Mouse (Mus musculus) bone marrow, adult 2 months (tissue): ENCODE data around the gene Aff4. TPM values are rescaled to one million over a fixed set of nuclear protein-coding genes. Genes with fewer than 3 reads are reported as not detected.

Experiments used
- H3K27ac ChIP-seq: fragments of 200-500 bp; 2 replicates; pipeline ENCODE4 v1.5.1; 2012; ENCODE audit warnings: low read depth, mild to moderate bottlenecking, control low read depth, inconsistent platforms, low read length; ENCODE audit not compliant: control insufficient read depth, poor library complexity, insufficient read depth
- H3K4me1 ChIP-seq: fragments of 200-500 bp; 2 replicates; pipeline ENCODE4 v1.6.1; 2011; ENCODE audit warnings: low read length; ENCODE audit not compliant: control insufficient read depth, insufficient read depth
- H3K4me3 ChIP-seq: fragments of 200-500 bp; replicated peaks from 2 replicates; pipeline ENCODE3; 2011; ENCODE audit warnings: mild to moderate bottlenecking, low read depth, low read length, control low read depth; ENCODE audit not compliant: control insufficient read depth
- CTCF ChIP-seq: fragments of 200-500 bp; IDR thresholded peaks from 2 replicates; pipeline ENCODE4 v1.5.1; 2011; ENCODE audit warnings: low read length, control low read depth; ENCODE audit not compliant: control insufficient read depth, insufficient read depth
- POLR2A ChIP-seq: fragments of 200-500 bp; IDR thresholded peaks from 2 replicates; pipeline ENCODE4 v1.6.1; 2011; ENCODE audit warnings: low read depth, mild to moderate bottlenecking, control low read depth, low read length, borderline replicate concordance; ENCODE audit not compliant: control insufficient read depth
- WGBS: fragments of 180-500 bp; shearing (Covaris S2); methylation state at CpG from one replicate; pipeline ENCODE4 v1.1.7; 2018; 5-methylcytosine and 5-hydroxymethylcytosine counted together
- polyA plus RNA-seq: library from polyadenylated mRNA; stranded (reverse); fragments of >200 nt; gene quantifications from 2 replicates; pipeline ENCODE4 v1.2.4, GENCODE M21; 2011; ENCODE audit warnings: low replicate concordance; ENCODE audit not compliant: missing spikeins, insufficient read depth, insufficient read length

Gene Aff4
- polyA plus RNA-seq, 1 experiment: 36.2 TPM

DNA sequence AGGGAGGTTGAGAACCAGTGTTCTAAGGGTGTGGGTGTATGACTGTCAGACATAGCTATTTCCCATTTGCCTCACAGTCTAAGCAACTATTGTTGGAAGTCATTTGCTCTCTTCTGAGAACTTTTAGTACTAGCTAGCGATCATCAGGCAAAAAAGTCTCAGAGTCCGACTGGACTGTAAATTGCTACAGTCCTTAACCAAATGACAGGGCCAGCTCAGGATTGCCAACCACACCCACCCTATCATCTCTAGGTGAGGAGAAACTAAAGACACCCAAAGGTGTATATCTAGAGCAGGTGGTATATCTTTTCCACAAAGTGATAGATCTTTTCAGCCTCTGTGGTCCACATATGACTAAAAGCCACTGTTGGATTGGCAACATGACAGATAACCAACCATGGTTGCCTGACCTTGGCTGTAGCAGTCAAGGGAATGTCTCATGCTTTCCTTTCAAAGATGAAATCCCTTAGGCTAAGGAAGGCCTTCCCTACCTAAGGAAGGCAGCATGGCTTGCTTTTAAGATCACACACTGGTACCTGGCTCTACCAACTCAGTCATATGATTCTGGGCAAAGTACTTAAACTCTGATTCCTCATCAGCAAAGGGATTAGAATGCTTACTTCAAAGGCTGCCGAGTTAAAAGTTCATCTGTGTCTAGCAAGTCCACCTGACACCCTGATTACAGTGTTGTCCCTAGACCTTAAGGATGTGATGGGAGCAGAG lies 77.5 kb downstream of the Aff4 start:
- TF ChIP-seq POLR2A (no peak), CTCF (no peak)
- no peak overlapping the region for H3K27ac ChIP-seq
- peaks cover 4% of the 10 kb centered on the region for H3K4me1 ChIP-seq
- WGBS: 84% methylated on average over 3 of the region's 3 CpGs
- H3K4me3 ChIP-seq: no peak overlapping the region

DNA sequence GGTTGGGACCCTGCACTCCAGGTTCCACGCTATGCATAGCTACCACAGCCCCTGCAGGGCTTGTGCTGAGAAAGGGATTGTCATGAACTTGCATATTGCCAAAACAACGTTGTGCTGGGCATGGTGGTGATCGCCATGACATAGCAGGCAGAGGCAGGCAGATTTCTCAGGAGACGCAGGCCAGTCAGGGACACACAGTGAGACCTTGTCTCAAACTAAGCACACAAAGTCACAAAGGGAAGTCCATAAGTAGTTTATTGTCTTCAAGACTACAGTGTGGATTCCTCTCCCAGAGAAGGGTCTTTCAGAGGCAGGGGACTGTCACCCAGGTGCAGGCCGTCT lies 78.1 kb downstream of the Aff4 start:
- Histone ChIP-seq H3K4me1 (peaks cover 4% of the 10 kb centered on the region), H3K27ac (no peak overlapping the region), H3K4me3 (no peak overlapping the region)
- TF ChIP-seq POLR2A (no peak), CTCF (no peak)
- 93% methylated on average over 5 of the region's 5 CpGs for WGBS

DNA sequence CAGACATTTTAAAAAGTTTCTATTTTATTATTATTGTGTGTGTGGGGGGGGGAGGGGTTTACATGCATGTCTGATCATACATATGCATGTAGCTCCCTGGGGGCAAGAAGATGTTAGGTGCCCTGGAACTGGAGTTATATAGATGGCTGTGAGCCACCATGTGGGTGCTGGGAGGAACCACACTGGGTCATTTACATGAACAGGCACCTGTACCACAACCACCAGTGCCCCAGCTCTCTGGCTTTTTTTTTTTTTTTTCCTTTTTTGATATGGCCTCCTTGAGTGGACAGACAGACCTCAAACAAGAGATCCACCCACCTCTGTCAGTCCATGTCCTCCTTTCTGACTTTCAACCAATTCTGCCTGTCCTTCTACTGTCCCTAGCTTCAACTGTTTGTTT lies 78.5 kb downstream of the Aff4 start:
- no peak overlapping the region for H3K4me3 ChIP-seq
- TF ChIP-seq CTCF (no peak), POLR2A (no peak)
- peaks cover 4% of the 10 kb centered on the region for H3K4me1 ChIP-seq
- H3K27ac ChIP-seq: no peak overlapping the region

DNA sequence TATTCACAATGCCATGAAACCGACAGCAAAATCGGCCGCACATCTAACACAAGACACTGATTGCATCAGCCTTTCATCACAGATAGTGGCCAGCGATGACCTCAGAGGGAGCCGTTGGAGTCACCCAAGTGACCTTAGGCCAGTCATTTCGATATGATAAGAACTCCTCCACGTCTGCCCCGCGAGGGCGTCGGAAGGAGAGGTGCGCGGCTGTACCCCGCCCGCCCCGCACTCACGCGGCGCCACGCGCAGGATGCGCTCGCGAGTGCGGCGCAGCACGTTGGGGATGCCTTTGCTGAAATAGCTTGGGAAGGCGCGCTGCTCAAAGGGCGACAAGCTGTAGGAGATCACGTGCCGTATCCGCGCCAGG lies 79.7 kb downstream of the Aff4 start:
- Histone ChIP-seq H3K27ac (peak overlapping the region; percentile 85), H3K4me1 (peaks cover 4% of the 10 kb centered on the region), H3K4me3 (peak overlapping the region; percentile 98)
- WGBS: under 1% methylated on average over 34 of the region's 34 CpGs
- TF ChIP-seq POLR2A: no peak

DNA sequence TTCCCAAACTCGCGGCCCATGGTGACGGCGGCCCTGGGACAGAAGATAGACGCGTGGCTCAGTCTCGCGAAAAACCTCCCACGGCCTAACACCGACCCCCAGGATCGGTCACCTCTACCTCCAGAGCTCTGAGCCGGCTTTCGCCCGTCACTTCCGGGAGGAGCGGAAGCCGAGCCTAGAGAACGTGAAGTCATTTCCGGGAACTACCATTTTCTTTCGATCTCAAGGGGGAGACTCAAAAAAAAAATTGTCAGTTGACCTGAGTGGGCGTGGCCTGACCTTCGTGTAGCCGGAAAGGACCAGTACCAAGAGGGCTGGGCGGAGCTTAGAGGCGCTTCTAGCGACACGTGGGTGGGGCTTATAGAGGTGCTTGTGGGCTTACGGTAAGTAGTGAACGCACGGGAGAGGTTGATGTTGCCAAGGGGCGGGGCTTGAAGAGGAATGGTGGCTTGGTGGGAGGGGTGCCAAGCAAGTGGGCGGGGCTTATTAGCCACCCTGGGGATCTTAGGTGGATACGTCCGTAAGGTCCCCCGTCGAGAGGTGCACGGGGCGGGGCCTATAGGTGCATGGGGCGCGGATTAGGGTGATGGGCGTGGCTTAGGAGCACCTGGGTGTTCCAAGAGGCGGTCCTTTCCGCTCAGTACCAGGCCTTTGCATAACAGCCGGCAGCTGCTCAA lies 80.2 kb downstream of the Aff4 start, which contains the start of the genes Uqcrq and Gdf9:
TSS of gene Uqcrq (minus strand) at position 162 of the 677 bp plus-strand sequence.
TSS of gene Gdf9 (plus strand) at position 354 of the 677 bp plus-strand sequence.
- TF ChIP-seq CTCF (no peak), POLR2A (peak; percentile 76; the same call in 1 of the 2 replicates)
- peaks cover 4% of the 10 kb centered on the region for H3K4me1 ChIP-seq
- H3K4me3 ChIP-seq: peak within 1 kb of the TSS; percentile 98
- H3K27ac ChIP-seq: peak within 1 kb of the TSS; percentile 85
- under 1% methylated on average over 44 of the region's 44 CpGs for WGBS

DNA sequence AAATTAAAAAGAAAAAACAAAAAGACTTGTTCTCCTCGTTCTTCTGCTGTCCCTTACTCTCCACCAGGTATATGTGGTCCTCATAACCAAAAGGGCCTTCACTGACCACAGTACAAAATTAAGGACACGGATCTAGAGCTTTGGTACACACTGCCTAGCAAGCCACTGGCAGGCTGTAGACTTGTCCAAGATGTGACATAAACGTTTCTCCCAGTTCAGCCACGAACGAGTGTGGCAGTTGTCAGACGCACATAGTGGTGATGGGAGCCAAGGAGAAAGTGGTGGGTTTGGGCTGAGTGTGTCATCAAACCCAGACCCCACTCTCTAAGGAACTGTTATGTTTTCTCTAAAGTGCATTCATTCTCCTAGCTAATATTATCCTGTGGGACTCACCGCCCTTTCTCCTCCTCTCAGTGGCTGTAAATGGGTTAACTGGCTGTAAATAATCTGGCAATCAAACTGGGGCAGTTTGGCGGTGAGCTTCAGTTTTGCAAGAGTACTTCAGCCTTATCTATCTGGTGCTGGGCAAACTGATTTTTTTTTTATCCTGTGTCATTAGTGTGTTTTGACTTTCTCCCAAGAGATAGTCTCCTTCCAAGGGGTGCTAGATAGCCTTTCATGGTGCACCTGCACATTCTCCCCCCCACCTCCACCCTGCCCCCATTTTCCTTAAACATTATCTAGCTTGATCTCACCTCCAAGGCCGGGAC lies 80.9 kb downstream of the Aff4 start:
- no peak for TF ChIP-seq POLR2A
- TF ChIP-seq CTCF: no peak
- 13% methylated on average over 9 of the region's 9 CpGs for WGBS
- H3K27ac ChIP-seq: peak overlapping the region; percentile 85
- peak overlapping the region; percentile 98 for H3K4me3 ChIP-seq
- H3K4me1 ChIP-seq: peaks cover 4% of the 10 kb centered on the region

DNA sequence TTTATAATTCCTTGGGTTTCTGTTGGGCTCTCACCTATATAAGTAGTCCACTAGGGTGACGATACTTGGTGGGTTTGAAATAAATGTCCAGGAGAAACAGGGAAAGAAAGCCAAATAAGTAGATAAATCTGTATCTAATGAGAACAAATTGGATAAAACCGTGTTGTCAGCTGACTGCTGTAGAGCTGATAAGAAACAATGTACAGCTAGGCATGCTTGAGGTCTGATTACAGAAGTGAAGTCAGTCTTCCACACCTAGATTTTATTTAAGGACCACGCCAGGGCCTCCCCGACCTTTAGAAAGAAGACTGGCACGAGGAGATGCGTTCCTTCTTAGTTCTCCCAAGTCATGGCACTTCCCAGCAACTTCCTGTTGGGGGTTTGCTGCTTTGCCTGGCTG lies 82.4 kb downstream of the Aff4 start:
- H3K27ac ChIP-seq: no peak overlapping the region
- TF ChIP-seq POLR2A: no peak
- no peak for TF ChIP-seq CTCF
- H3K4me1 ChIP-seq: peaks cover 4% of the 10 kb centered on the region

DNA sequence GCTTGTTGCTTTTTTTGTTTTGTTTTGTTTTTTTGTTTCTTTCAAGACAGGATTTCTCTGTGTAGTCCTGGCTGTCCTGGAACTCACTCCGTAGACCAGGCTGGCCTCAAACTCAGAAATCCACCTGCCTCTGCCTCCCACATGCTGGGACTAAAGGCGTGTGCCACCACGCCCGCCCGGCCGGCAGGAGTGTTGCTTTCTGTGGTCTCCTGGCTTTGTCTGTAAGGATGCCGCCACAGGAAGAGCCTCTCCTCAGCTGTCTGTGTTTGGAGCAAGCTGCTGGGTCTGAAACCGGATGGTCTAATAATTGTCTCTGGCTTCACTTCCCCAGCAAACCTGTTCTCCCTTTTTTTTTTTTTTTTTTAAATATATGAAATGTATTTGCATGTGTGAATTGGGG lies 84.9 kb downstream of the Aff4 start:
- TF ChIP-seq CTCF: no peak
- TF ChIP-seq POLR2A: no peak
- 71% methylated on average over 8 of the region's 8 CpGs for WGBS

More for the DNA sequence above, 82.4 kb downstream of the Aff4 start:
- H3K4me3 ChIP-seq: no peak overlapping the region
- WGBS: 27% methylated on average over 6 of the region's 6 CpGs

DNA sequence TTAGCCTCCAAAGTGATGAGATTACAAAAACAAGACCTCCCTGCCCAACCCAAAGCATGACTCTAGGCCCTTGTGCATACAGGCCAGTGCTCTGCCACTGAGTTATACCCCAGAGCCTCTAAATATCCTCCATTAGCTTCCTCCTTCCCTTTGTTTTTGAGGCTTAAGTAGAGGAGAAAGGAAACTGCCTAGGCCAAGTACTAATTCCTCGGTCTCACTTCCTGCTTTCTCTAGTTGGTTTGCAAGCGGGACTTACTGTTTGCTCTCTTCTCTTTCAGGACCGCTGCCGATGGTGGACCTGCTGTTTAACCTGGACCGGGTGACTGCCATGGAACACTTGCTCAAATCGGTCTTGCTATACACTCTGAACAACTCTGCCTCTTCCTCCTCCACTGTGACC lies 85.7 kb downstream of the Aff4 start:
- H3K4me1 ChIP-seq: peaks cover 1% of the 10 kb centered on the region; the same call in 1 of the 2 replicates
- H3K27ac ChIP-seq: no peak overlapping the region
- no peak overlapping the region for H3K4me3 ChIP-seq
- WGBS: 63% methylated on average over 6 of the region's 6 CpGs
- TF ChIP-seq CTCF (no peak), POLR2A (no peak)

More for the DNA sequence above, 84.9 kb downstream of the Aff4 start:
- Histone ChIP-seq H3K27ac (no peak overlapping the region), H3K4me1 (peaks cover 2% of the 10 kb centered on the region; the same call in 1 of the 2 replicates), H3K4me3 (no peak overlapping the region)
